Comparison of ENCODE assay signal across 11 mouse cellular contexts in genomic region chr15:62934522-62935189, GRCm38 (mm10).
DNase-seq lines count a peak whose midpoint lies in the region; ATAC-seq and TF ChIP-seq lines count a peak whose summit lies in the region.
"Had no signal": no experiment of that assay in that cellular context is flagged by ENCODE, and none has a peak within 500 bp of the region (broad histone marks: within the 10 kb centered on the region; RNA-seq: fewer than 3 reads in every experiment).

No protein-coding gene starts in this region.

- H3K27me3 ChIP-seq in intestine, embryonic 14.5 days (replicated peaks; ENCODE audit: control insufficient read depth, insufficient read depth, low read length): no peaks in the 10 kb centered on the region
- no peaks in the 10 kb centered on the region for H3K27me3 ChIP-seq in intestine, postnatal 0 days (replicated peaks; ENCODE audit: control insufficient read depth, insufficient read depth, low read length)
- no peaks in the 10 kb centered on the region for H3K27me3 ChIP-seq in lung, postnatal 0 days (replicated peaks; ENCODE audit: insufficient read depth, low read length)
- H3K27me3 ChIP-seq: megakaryocyte, embryonic 14.5 days had no signal

- H3K4me3 ChIP-seq in intestine, embryonic 14.5 days (ENCODE audit: low read depth, low read length): no peak overlapping the region
- H3K4me3 ChIP-seq in intestine, postnatal 0 days (ENCODE audit: low read depth, low read length): no peak overlapping the region
- H3K4me3 ChIP-seq in lung, postnatal 0 days (ENCODE audit: low read depth, low read length): no peak overlapping the region
- H3K4me3 ChIP-seq: gastrocnemius, adult 2 months; megakaryocyte, embryonic 14.5 days had no signal

- no peaks in the 10 kb centered on the region for H3K9me3 ChIP-seq in intestine, embryonic 14.5 days (ENCODE audit: control insufficient read depth, low read length)
- no peaks in the 10 kb centered on the region for H3K9me3 ChIP-seq in intestine, postnatal 0 days (ENCODE audit: control insufficient read depth)
- H3K9me3 ChIP-seq in lung, postnatal 0 days (ENCODE audit: low read length): no peaks in the 10 kb centered on the region
- H3K9me3 ChIP-seq: megakaryocyte, embryonic 14.5 days had no signal

- no peaks in the 10 kb centered on the region for H3K36me3 ChIP-seq in intestine, embryonic 14.5 days (ENCODE audit: control insufficient read depth, insufficient read depth, low read length)
- no peaks in the 10 kb centered on the region for H3K36me3 ChIP-seq in intestine, postnatal 0 days (ENCODE audit: control insufficient read depth, insufficient read depth)
- no peaks in the 10 kb centered on the region for H3K36me3 ChIP-seq in lung, postnatal 0 days (ENCODE audit: insufficient read depth, low read length)

- TF ChIP-seq EP300 in lung, postnatal 0 days (IDR thresholded peaks at IDR 0.05): no peak

- DNase-seq in intestine, embryonic 14.5 days (ENCODE audit: low spot score): peak; percentile 54
- DNase-seq in Muller cell, postnatal 12 days (ENCODE audit: inconsistent ontology term): peak; percentile 52
- DNase-seq in forelimb bud, embryonic 11.5 days (ENCODE audit: low read depth, low spot score): peak; percentile 18
- peak; percentile 74 for DNase-seq in lung, postnatal 0 days (ENCODE audit: low spot score)
- no peak for DNase-seq in left cerebral cortex, adult 8-10 months (ENCODE audit: low spot score in 2 of 2)
- DNase-seq in cerebellum, adult 11-12 months: no peak
- DNase-seq: gastrocnemius, adult 2 months; layer of hippocampus, adult 9-11 months had no signal

- no peak overlapping the region; the same call in 1 of the 2 replicates for H3K27ac ChIP-seq in intestine, embryonic 14.5 days (ENCODE audit: low read depth)
- no peak overlapping the region for H3K27ac ChIP-seq in intestine, postnatal 0 days (ENCODE audit: low read depth, low read length)
- H3K27ac ChIP-seq in lung, postnatal 0 days (ENCODE audit: low read length): no peak overlapping the region
- H3K27ac ChIP-seq: gastrocnemius, adult 2 months had no signal

- H3K4me1 ChIP-seq in intestine, embryonic 14.5 days (replicated peaks; ENCODE audit: control insufficient read depth, insufficient read depth, low read length): peaks cover 14% of the 10 kb centered on the region
- no peaks in the 10 kb centered on the region; the same call in 1 of the 2 replicates for H3K4me1 ChIP-seq in intestine, postnatal 0 days (replicated peaks; ENCODE audit: control insufficient read depth, insufficient read depth, low read length)
- H3K4me1 ChIP-seq in lung, postnatal 0 days (ENCODE audit: insufficient read depth, low read depth, low read length): no peaks in the 10 kb centered on the region

- no peak overlapping the region for H3K9ac ChIP-seq in intestine, embryonic 14.5 days (ENCODE audit: low read length)
- no peak overlapping the region for H3K9ac ChIP-seq in intestine, postnatal 0 days (ENCODE audit: low read depth, low read length)
- H3K9ac ChIP-seq in lung, postnatal 0 days (replicated peaks; ENCODE audit: low read depth): no peak overlapping the region

- 0 out of 2 replicates have a peak, but pooled peaks have one; percentile 74 for ATAC-seq in intestine, embryonic 14.5 days (replicated peaks; ENCODE audit: low FRiP score, low TSS enrichment, low read depth)
- ATAC-seq in intestine, postnatal 0 days: no peak
- peak; percentile 56 for ATAC-seq in lung, postnatal 0 days
- no peak for ATAC-seq in activated CD4-positive, CD25-positive, alpha-beta regulatory T cell, adult 4 months

- no peak overlapping the region for H3K4me2 ChIP-seq in intestine, embryonic 14.5 days (ENCODE audit: low read length)
- H3K4me2 ChIP-seq in intestine, postnatal 0 days (replicated peaks; ENCODE audit: low read depth): no peak overlapping the region
- H3K4me2 ChIP-seq in lung, postnatal 0 days (replicated peaks; ENCODE audit: low read depth, low read length): no peak overlapping the region

- no peak for TF ChIP-seq CTCF in intestine, postnatal 0 days (IDR thresholded peaks at IDR 0.05; ENCODE audit: low read depth)
- no peak for TF ChIP-seq CTCF in lung, postnatal 0 days (IDR thresholded peaks at IDR 0.05)

Comparison
In these comparisons a context has a peak if more than half of its experiments do, and no peak if none do; other contexts are left out.
1. ATAC-seq: peak in intestine, embryonic 14.5 days (single experiment) and lung, postnatal 0 days (single experiment); none in intestine, postnatal 0 days (single experiment) and activated CD4-positive, CD25-positive, alpha-beta regulatory T cell, adult 4 months (single experiment).
2. DNase-seq: peak in intestine, embryonic 14.5 days (single experiment), Muller cell, postnatal 12 days (single experiment), forelimb bud, embryonic 11.5 days (single experiment) and lung, postnatal 0 days (single experiment); none in left cerebral cortex, adult 8-10 months (0 of 2) and cerebellum, adult 11-12 months (single experiment).